Mouse (Mus musculus): Measurements from ENCODE around the gene Bcl6.

- TF ChIP-seq CTCF (IDR thresholded peaks at IDR 0.05; ENCODE audit: low read depth, low read length) (no peak), EP300 (IDR thresholded peaks at IDR 0.05; ENCODE audit: insufficient read depth, low read depth, low read length) (no peak)
Measured at GRCm38 (mm10) chr16:23931275-23931674, 57.4 kb downstream of the Bcl6 start.
